Mouse (Mus musculus) embryonic facial prominence, embryonic 11.5 days (tissue): ENCODE measurements around the gene Fan1. TPM values are rescaled to one million over a fixed set of nuclear protein-coding genes. Genes with fewer than 3 reads are reported as not detected.

Experiments
- ATAC-seq: fragments of 200-750 bp; cut with Nextera tagmentation; replicated peaks from 2 replicates; pipeline ENCODE4 v1.8.0; 2017; ENCODE audit warnings: low read depth; ENCODE audit not compliant: insufficient number of reproducible peaks, low FRiP score, low TSS enrichment
- DNase-seq: peaks from one replicate; pipeline ENCODE4 v3.0.0-alpha.2; 2015; ENCODE audit warnings: low spot score
- H3K27ac ChIP-seq: fragments of 300-500 bp; sonication (generic); replicated peaks from 2 replicates; pipeline ENCODE4 v1.5.1; 2014; ENCODE audit warnings: mild to moderate bottlenecking, low read depth, low read length, control low read depth
- H3K27me3 ChIP-seq: fragments of 300-500 bp; sonication (generic); 2 replicates; pipeline ENCODE4 v1.6.1; 2014; ENCODE audit warnings: mild to moderate bottlenecking, low read length, moderate library complexity, mixed read lengths; ENCODE audit not compliant: control insufficient read depth, insufficient read depth
- H3K36me3 ChIP-seq: fragments of 300-500 bp; sonication (generic); replicated peaks from 2 replicates; pipeline ENCODE4 v1.6.1; 2014; ENCODE audit warnings: low read depth, mild to moderate bottlenecking, low read length, moderate library complexity, mixed read lengths; ENCODE audit not compliant: control insufficient read depth, insufficient read depth
- H3K4me1 ChIP-seq: fragments of 300-500 bp; sonication (generic); 2 replicates; pipeline ENCODE4 v1.6.1; 2014; ENCODE audit warnings: low read length, mixed read lengths; ENCODE audit not compliant: control insufficient read depth, insufficient read depth
- H3K4me2 ChIP-seq: fragments of 300-500 bp; sonication (generic); 2 replicates; pipeline ENCODE4 v1.6.1; 2014; ENCODE audit warnings: low read depth, mild to moderate bottlenecking, control low read depth, low read length, moderate library complexity
- H3K4me3 ChIP-seq: fragments of 300-500 bp; sonication (generic); 2 replicates; pipeline ENCODE4 v1.5.1; 2014; ENCODE audit warnings: low read depth, low read length, control low read depth
- H3K9ac ChIP-seq: fragments of 300-500 bp; sonication (generic); replicated peaks from 2 replicates; pipeline ENCODE4 v1.6.1; 2014; ENCODE audit warnings: mild to moderate bottlenecking, control low read depth, low read length
- H3K9me3 ChIP-seq: fragments of 300-500 bp; sonication (generic); replicated peaks from 2 replicates; pipeline ENCODE4 v1.6.1; 2016; ENCODE audit warnings: mild to moderate bottlenecking, low read length, inconsistent platforms, mixed read lengths; ENCODE audit not compliant: control insufficient read depth
- WGBS: fragments of 180-500 bp; shearing (Covaris S2); extraction: QIAGEN DNeasy Blood & Tissue Kit; methylation state at CpG from one replicate; pipeline ENCODE4 v1.1.7; 2014; 5-methylcytosine and 5-hydroxymethylcytosine counted together
- polyA plus RNA-seq: library from polyadenylated mRNA; unstranded; fragments of >200 nt; fragmentation: Nextera tagmentation; extraction: Ambion mirVana; gene quantifications from 2 replicates; pipeline ENCODE4 v1.2.1, GENCODE M21; 2014

Fan1 gene
- polyA plus RNA-seq = 5.5 and 6.4 TPM in 2 replicates

GRCm38 (mm10) chr7:64373830-64374562, at the start of gene Fan1:
Gene Fan1 (minus strand): TSS chr7:64374095.
- 4% methylated on average over 27 of the region's 27 CpGs for WGBS
- ATAC-seq (peak; percentile 94), DNase-seq (peak; percentile 89)
- Histone ChIP-seq H3K27me3 (no peaks in the 10 kb centered on the region), H3K27ac (peak within 1 kb of the TSS; percentile 80), H3K9me3 (no peaks in the 10 kb centered on the region), H3K4me1 (no peaks in the 10 kb centered on the region), H3K36me3 (peaks cover 3% of the 10 kb centered on the region), H3K4me2 (peak within 1 kb of the TSS; percentile 61), H3K9ac (peak within 1 kb of the TSS; percentile 85), H3K4me3 (peak within 1 kb of the TSS; percentile 56)

- H3K9me3 ChIP-seq = no peaks in the 10 kb centered on the region
- no peak overlapping the region for H3K4me3 ChIP-seq
- no peak for DNase-seq
- no peaks in the 10 kb centered on the region for H3K27me3 ChIP-seq
- H3K9ac ChIP-seq = no peak overlapping the region
- H3K4me1 ChIP-seq = no peaks in the 10 kb centered on the region
- WGBS = 94% methylated on average over 8 of the region's 8 CpGs
- no peaks in the 10 kb centered on the region for H3K36me3 ChIP-seq
- no peak overlapping the region for H3K27ac ChIP-seq
- H3K4me2 ChIP-seq = no peak overlapping the region
- ATAC-seq = no peak
Observed at GRCm38 (mm10) chr7:64403989-64404388, 30.1 kb upstream of the Fan1 start.

- DNase-seq (no peak), ATAC-seq (no peak)
- H3K4me3 ChIP-seq = no peak overlapping the region
- H3K4me2 ChIP-seq = no peak overlapping the region
- no peak overlapping the region for H3K27ac ChIP-seq
- H3K9ac ChIP-seq = no peak overlapping the region
- H3K27me3 ChIP-seq = no peaks in the 10 kb centered on the region
- H3K36me3 ChIP-seq = no peaks in the 10 kb centered on the region
- H3K9me3 ChIP-seq = no peaks in the 10 kb centered on the region
- no peaks in the 10 kb centered on the region for H3K4me1 ChIP-seq
- 87% methylated on average over 4 of the region's 4 CpGs for WGBS
Observed at GRCm38 (mm10) chr7:64402452-64402851, 28.6 kb upstream of the Fan1 start.

- H3K27me3 ChIP-seq = no peaks in the 10 kb centered on the region
- WGBS = 85% methylated on average over 1 of the region's 1 CpGs
- no peak for ATAC-seq
Observed at GRCm38 (mm10) chr7:64400725-64401124, 26.8 kb upstream of the Fan1 start.

GRCm38 (mm10) chr7:64392819-64393151, 18.9 kb upstream of the Fan1 start:
- WGBS = 1% methylated on average over 15 of the region's 15 CpGs
- no peak; the same call in 1 of the 2 replicates for ATAC-seq

More at GRCm38 (mm10) chr7:64400725-64401124, 26.8 kb upstream of the Fan1 start:
- H3K9me3 ChIP-seq = no peaks in the 10 kb centered on the region
- DNase-seq = no peak
- H3K9ac ChIP-seq = no peak overlapping the region
- no peaks in the 10 kb centered on the region for H3K4me1 ChIP-seq
- no peak overlapping the region for H3K4me3 ChIP-seq
- no peak overlapping the region for H3K4me2 ChIP-seq
- no peaks in the 10 kb centered on the region for H3K36me3 ChIP-seq
- no peak overlapping the region for H3K27ac ChIP-seq

GRCm38 (mm10) chr7:64392122-64392818, 18.4 kb upstream of the Fan1 start, which contains the start of the genes Mphosph10 and Mcee:
Gene Mphosph10 (minus strand): TSS chr7:64392268.
Gene Mcee (plus strand): TSS chr7:64392607.
- DNase-seq (peak; percentile 94), ATAC-seq (peak; percentile 98)
- Histone ChIP-seq H3K4me1 (no peaks in the 10 kb centered on the region), H3K27me3 (no peaks in the 10 kb centered on the region), H3K4me2 (peak within 1 kb of the TSS; percentile 71), H3K4me3 (peak within 1 kb of the TSS; percentile 72), H3K36me3 (no peaks in the 10 kb centered on the region), H3K9ac (peak within 1 kb of the TSS; percentile 73), H3K9me3 (no peaks in the 10 kb centered on the region), H3K27ac (peak within 1 kb of the TSS; percentile 56; the same call in 1 of the 2 replicates)
- WGBS = under 1% methylated on average over 54 of the region's 54 CpGs

More at GRCm38 (mm10) chr7:64392819-64393151, 18.9 kb upstream of the Fan1 start:
- Histone ChIP-seq H3K4me3 (peak overlapping the region; percentile 72), H3K27me3 (no peaks in the 10 kb centered on the region), H3K4me2 (peak overlapping the region; percentile 57), H3K4me1 (no peaks in the 10 kb centered on the region), H3K9me3 (no peaks in the 10 kb centered on the region), H3K9ac (peak overlapping the region; percentile 73), H3K36me3 (no peaks in the 10 kb centered on the region), H3K27ac (peak overlapping the region; percentile 56; the same call in 1 of the 2 replicates)
- DNase-seq = no peak

GRCm38 (mm10) chr7:64391479-64391878, 17.6 kb upstream of the Fan1 start:
- Histone ChIP-seq H3K4me2 (peak overlapping the region; percentile 71), H3K36me3 (no peaks in the 10 kb centered on the region), H3K9ac (peak overlapping the region; percentile 68), H3K9me3 (no peaks in the 10 kb centered on the region), H3K4me3 (peak overlapping the region; percentile 72), H3K27ac (no peak overlapping the region), H3K4me1 (no peaks in the 10 kb centered on the region), H3K27me3 (no peaks in the 10 kb centered on the region)
- WGBS = 4% methylated on average over 8 of the region's 8 CpGs
- ATAC-seq (no peak), DNase-seq (peak; percentile 4)
